Mouse (Mus musculus): Measurements from ENCODE around the gene Pitpnc1.

DNA sequence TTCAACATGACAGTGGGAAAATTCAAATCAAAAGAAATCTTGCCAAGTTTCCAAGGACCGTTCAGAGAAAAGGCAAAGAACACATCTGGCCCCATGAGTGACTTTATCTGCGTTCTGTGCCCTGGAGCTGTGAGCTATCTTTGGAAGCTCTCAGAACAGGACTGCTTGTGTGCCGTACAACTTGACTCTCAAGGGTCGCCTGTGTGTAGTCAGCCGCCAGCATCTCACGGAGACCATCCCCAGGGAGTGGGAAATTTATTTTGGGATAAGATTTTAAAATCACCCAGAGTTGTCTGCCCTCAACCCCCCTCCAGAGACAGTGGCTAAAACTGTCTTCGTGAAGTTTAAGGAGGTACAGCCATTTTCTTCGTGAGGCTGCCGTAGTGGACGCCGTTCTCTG is 268.7 kb downstream of the Pitpnc1 start:
- TF ChIP-seq CTCF (conservative IDR thresholded peaks at IDR 0.05; ENCODE audit: low read length) (no peak), NANOG (IDR thresholded peaks at IDR 0.05; ENCODE audit: borderline replicate concordance, low read length) (no peak)

All from E14TG2a.4 (cell line).